Mouse (Mus musculus): ENCODE data around the gene Gucy2d. TPM values are rescaled to one million over a fixed set of nuclear protein-coding genes. Genes with fewer than 3 reads are reported as not detected.
A peak's percentile ranks its signal among the peaks of the same experiment; 100 is the strongest.

Gucy2d gene
- not detected in 2 replicates for polyA plus RNA-seq (2016; fragmentation: Nextera tagmentation; extraction: Ambion mirVana)

GRCm38 (mm10) chr7:98439956-98440466 is at the start of gene Gucy2d:
Gucy2d (plus strand) TSS chr7:98440416.
- no peaks in the 10 kb centered on the region for H3K9me3 ChIP-seq
- H3K4me3 ChIP-seq (replicated peaks) = no peak within 1 kb of the TSS
- 0 out of 2 replicates have a peak, but pooled peaks cover 6% of the 10 kb centered on the region for H3K27me3 ChIP-seq
- WGBS = 47% methylated on average over 10 of the region's 10 CpGs
- H3K4me1 ChIP-seq = no peaks in the 10 kb centered on the region
- H3K27ac ChIP-seq = no peak within 1 kb of the TSS
- no peaks in the 10 kb centered on the region for H3K36me3 ChIP-seq (replicated peaks)
- H3K4me2 ChIP-seq = no peak within 1 kb of the TSS
- no peak within 1 kb of the TSS for H3K9ac ChIP-seq
- ATAC-seq (ENCODE audit: low FRiP score) = no peak

- no peak overlapping the region for H3K4me2 ChIP-seq
- no peak overlapping the region for H3K9ac ChIP-seq
- no peak for ATAC-seq (ENCODE audit: low FRiP score)
- H3K4me3 ChIP-seq (replicated peaks) = no peak overlapping the region
- H3K27ac ChIP-seq = no peak overlapping the region
- no peaks in the 10 kb centered on the region for H3K9me3 ChIP-seq
- H3K27me3 ChIP-seq = no peaks in the 10 kb centered on the region
- no peaks in the 10 kb centered on the region for H3K4me1 ChIP-seq
- no peaks in the 10 kb centered on the region for H3K36me3 ChIP-seq (replicated peaks)
- 92% methylated on average over 2 of the region's 2 CpGs for WGBS
These were observed 49.7 kb upstream of the Gucy2d start for GRCm38 (mm10) chr7:98390486-98390885.

GRCm38 (mm10) chr7:98391351-98391936 is 48.8 kb upstream of the Gucy2d start:
- H3K9me3 ChIP-seq = no peaks in the 10 kb centered on the region
- no peaks in the 10 kb centered on the region for H3K27me3 ChIP-seq
- no peak overlapping the region for H3K4me3 ChIP-seq (replicated peaks)
- H3K27ac ChIP-seq = no peak overlapping the region
- H3K9ac ChIP-seq = no peak overlapping the region
- no peak for ATAC-seq (ENCODE audit: low FRiP score)
- 89% methylated on average over 7 of the region's 7 CpGs for WGBS
- no peaks in the 10 kb centered on the region for H3K4me1 ChIP-seq
- H3K36me3 ChIP-seq (replicated peaks) = no peaks in the 10 kb centered on the region
- H3K4me2 ChIP-seq = no peak overlapping the region

GRCm38 (mm10) chr7:98392466-98393201 is 47.6 kb upstream of the Gucy2d start:
- ATAC-seq (ENCODE audit: low FRiP score) = no peak
- Histone ChIP-seq H3K4me1 (no peaks in the 10 kb centered on the region), H3K4me3 (replicated peaks) (no peak overlapping the region), H3K27me3 (no peaks in the 10 kb centered on the region), H3K9me3 (no peaks in the 10 kb centered on the region), H3K9ac (no peak overlapping the region), H3K36me3 (replicated peaks) (no peaks in the 10 kb centered on the region), H3K4me2 (no peak overlapping the region), H3K27ac (no peak overlapping the region)
- WGBS = 81% methylated on average over 8 of the region's 8 CpGs

- ATAC-seq (ENCODE audit: low FRiP score) = 0 out of 2 replicates have a peak, but pooled peaks have one; percentile 30
- no peaks in the 10 kb centered on the region for H3K36me3 ChIP-seq (replicated peaks)
These were observed 37.3 kb upstream of the Gucy2d start for GRCm38 (mm10) chr7:98402582-98403574.

GRCm38 (mm10) chr7:98403996-98404395 is 36.2 kb upstream of the Gucy2d start:
- no peak overlapping the region for H3K9ac ChIP-seq
- peaks cover 5% of the 10 kb centered on the region; the same call in 1 of the 2 replicates for H3K4me1 ChIP-seq
- WGBS = 75% methylated on average over 4 of the region's 4 CpGs
- no peaks in the 10 kb centered on the region for H3K9me3 ChIP-seq
- no peaks in the 10 kb centered on the region for H3K36me3 ChIP-seq (replicated peaks)
- no peak overlapping the region for H3K27ac ChIP-seq
- H3K4me2 ChIP-seq = no peak overlapping the region
- H3K27me3 ChIP-seq = no peaks in the 10 kb centered on the region
- H3K4me3 ChIP-seq (replicated peaks) = no peak overlapping the region
- ATAC-seq (ENCODE audit: low FRiP score) = no peak

More at GRCm38 (mm10) chr7:98402582-98403574, 37.3 kb upstream of the Gucy2d start:
- Histone ChIP-seq H3K9ac (no peak overlapping the region), H3K4me2 (no peak overlapping the region), H3K27ac (no peak overlapping the region), H3K9me3 (no peaks in the 10 kb centered on the region), H3K4me1 (peaks cover 5% of the 10 kb centered on the region; the same call in 1 of the 2 replicates), H3K4me3 (replicated peaks) (no peak overlapping the region), H3K27me3 (no peaks in the 10 kb centered on the region)
- WGBS = 48% methylated on average over 15 of the region's 15 CpGs

- Histone ChIP-seq H3K4me3 (replicated peaks) (no peak overlapping the region), H3K9me3 (no peaks in the 10 kb centered on the region), H3K4me2 (no peak overlapping the region), H3K27ac (no peak overlapping the region), H3K27me3 (no peaks in the 10 kb centered on the region), H3K36me3 (replicated peaks) (no peaks in the 10 kb centered on the region), H3K9ac (no peak overlapping the region), H3K4me1 (peaks cover 5% of the 10 kb centered on the region; the same call in 1 of the 2 replicates)
- 86% methylated on average over 5 of the region's 5 CpGs for WGBS
- ATAC-seq (ENCODE audit: low FRiP score) = no peak
These were observed 32.6 kb upstream of the Gucy2d start for GRCm38 (mm10) chr7:98407615-98408014.

- Histone ChIP-seq H3K27ac (no peak overlapping the region), H3K4me1 (no peaks in the 10 kb centered on the region; the same call in 1 of the 2 replicates), H3K4me3 (replicated peaks) (no peak overlapping the region), H3K36me3 (replicated peaks) (no peaks in the 10 kb centered on the region), H3K9me3 (no peaks in the 10 kb centered on the region), H3K4me2 (no peak overlapping the region), H3K9ac (no peak overlapping the region), H3K27me3 (no peaks in the 10 kb centered on the region)
- WGBS = 82% methylated on average over 4 of the region's 4 CpGs
- ATAC-seq (ENCODE audit: low FRiP score) = no peak
These were observed 27.1 kb upstream of the Gucy2d start for GRCm38 (mm10) chr7:98413115-98413514.

- Histone ChIP-seq H3K27ac (no peak overlapping the region), H3K4me1 (peaks cover 10% of the 10 kb centered on the region), H3K9me3 (no peaks in the 10 kb centered on the region), H3K36me3 (replicated peaks) (no peaks in the 10 kb centered on the region), H3K9ac (no peak overlapping the region), H3K4me3 (replicated peaks) (no peak overlapping the region), H3K27me3 (no peaks in the 10 kb centered on the region), H3K4me2 (no peak overlapping the region)
- 73% methylated on average over 3 of the region's 3 CpGs for WGBS
- ATAC-seq (ENCODE audit: low FRiP score) = no peak
These were observed 24.7 kb upstream of the Gucy2d start for GRCm38 (mm10) chr7:98415550-98415949.

GRCm38 (mm10) chr7:98416020-98416419 is 24.2 kb upstream of the Gucy2d start:
- Histone ChIP-seq H3K4me1 (peaks cover 10% of the 10 kb centered on the region), H3K9ac (no peak overlapping the region), H3K4me3 (replicated peaks) (no peak overlapping the region), H3K9me3 (no peaks in the 10 kb centered on the region), H3K4me2 (no peak overlapping the region), H3K27me3 (no peaks in the 10 kb centered on the region), H3K27ac (no peak overlapping the region), H3K36me3 (replicated peaks) (no peaks in the 10 kb centered on the region)
- no peak for ATAC-seq (ENCODE audit: low FRiP score)
- 79% methylated on average over 4 of the region's 4 CpGs for WGBS

- ATAC-seq (ENCODE audit: low FRiP score) = no peak
- 79% methylated on average over 17 of the region's 17 CpGs for WGBS
These were observed 22.0 kb upstream of the Gucy2d start for GRCm38 (mm10) chr7:98418031-98418805.

More at GRCm38 (mm10) chr7:98418031-98418805, 22.0 kb upstream of the Gucy2d start:
- Histone ChIP-seq H3K36me3 (replicated peaks) (no peaks in the 10 kb centered on the region), H3K9ac (no peak overlapping the region), H3K27ac (no peak overlapping the region), H3K4me2 (no peak overlapping the region), H3K4me3 (replicated peaks) (no peak overlapping the region), H3K9me3 (no peaks in the 10 kb centered on the region), H3K4me1 (peaks cover 10% of the 10 kb centered on the region), H3K27me3 (no peaks in the 10 kb centered on the region)
